Mouse (Mus musculus) NIH3T3 (cell line): ENCODE data around the gene Papss2.

Experiments used
- DNase-seq: peaks from one replicate; pipeline ENCODE4 v3.0.0-alpha.2; 2012; ENCODE audit warnings: low read depth

Papss2 gene

DNA sequence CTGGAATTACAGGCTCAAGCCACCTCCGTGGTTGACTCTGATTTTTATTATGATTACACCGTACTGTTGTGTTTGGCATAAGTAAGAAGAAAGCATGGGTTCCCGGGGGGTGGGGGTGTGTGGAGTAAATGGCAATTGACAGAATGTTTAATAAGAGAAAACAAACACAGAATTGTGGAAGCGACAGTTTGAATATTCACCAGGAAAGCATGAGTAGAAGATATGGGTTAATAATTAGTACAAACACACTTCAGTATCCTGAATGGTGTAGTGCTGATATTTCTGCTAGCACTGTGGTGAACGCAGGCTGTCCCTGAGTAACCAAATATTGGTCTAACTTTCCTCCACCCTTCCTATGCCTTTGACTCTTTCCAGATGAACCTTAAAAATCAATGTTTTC is 3.8 kb downstream of the Papss2 start:
- DNase-seq, result no peak

DNA sequence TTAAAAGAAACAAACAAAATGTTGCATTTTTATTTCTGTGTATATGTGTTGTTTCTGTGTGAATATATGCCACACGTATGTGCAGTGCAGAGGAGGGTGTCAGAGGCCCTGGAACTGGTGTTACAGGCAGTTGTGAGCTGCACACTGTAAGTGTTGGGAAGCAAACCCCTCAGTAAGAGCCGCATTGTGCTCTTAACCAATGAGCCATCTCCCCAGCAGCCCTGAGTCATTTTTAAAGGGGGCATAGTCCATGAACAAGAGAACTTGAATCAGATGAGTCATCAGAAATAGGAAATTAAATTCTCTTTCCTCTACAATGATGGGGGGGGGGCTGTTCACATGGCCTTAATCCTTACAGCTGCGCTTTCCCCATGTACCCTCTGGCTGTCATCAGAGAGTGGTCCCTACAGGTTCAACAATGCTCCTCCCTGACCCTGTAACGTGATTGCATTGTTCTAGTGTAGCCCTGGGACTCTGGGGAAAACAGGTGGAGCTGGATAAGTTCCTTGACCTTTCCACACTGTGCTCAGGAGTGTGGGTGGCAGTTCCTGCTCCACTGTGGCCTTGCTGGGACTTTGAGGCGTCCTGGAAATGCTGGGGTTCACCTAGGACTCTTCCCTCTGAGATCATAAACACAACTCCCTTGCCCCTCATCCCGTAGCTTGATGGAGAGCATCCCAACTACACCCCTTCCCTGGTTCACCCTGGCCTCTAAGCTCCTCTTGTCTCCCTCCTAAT is 5.6 kb downstream of the Papss2 start:
- DNase-seq, result peak; percentile 34

DNA sequence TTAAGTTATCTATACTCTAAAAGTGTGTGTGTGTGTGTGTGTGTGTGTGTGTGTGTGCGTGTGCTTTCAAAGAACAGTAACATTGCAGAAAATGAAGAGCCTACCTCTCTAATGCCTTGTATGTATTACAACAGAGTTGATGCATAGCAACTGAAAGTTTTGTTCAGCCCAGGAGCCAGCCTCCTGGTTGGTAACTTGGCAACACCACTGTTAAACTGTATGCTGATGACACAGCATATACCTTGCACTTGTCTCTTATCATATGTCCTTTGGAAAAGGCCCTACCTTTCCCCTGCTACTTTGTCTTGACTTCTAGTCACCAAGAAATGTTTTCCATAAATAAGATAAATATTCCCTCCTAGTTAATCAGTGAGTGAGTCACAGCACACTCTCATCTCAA is 7.9 kb downstream of the Papss2 start:
- no peak for DNase-seq

DNA sequence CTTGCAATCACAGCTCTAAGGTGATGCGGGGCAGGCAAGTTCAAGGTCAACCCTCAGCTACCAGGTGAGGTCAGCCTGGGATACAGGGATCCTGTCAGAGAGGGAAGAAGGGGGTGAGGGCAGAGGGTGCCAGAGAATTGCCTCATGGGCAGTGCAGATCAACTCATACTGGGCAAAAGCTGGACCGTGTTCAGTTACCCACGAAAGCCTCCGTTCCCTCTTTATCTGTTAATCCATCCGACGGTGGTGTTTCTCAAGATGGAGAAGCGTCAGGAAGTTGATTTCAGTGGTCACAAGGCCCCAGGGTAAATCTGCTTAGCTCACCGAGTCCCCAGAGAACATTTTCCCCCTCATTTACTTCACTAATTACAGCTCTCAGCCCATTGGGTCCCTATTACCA is 8.5 kb downstream of the Papss2 start:
- DNase-seq, result no peak

DNA sequence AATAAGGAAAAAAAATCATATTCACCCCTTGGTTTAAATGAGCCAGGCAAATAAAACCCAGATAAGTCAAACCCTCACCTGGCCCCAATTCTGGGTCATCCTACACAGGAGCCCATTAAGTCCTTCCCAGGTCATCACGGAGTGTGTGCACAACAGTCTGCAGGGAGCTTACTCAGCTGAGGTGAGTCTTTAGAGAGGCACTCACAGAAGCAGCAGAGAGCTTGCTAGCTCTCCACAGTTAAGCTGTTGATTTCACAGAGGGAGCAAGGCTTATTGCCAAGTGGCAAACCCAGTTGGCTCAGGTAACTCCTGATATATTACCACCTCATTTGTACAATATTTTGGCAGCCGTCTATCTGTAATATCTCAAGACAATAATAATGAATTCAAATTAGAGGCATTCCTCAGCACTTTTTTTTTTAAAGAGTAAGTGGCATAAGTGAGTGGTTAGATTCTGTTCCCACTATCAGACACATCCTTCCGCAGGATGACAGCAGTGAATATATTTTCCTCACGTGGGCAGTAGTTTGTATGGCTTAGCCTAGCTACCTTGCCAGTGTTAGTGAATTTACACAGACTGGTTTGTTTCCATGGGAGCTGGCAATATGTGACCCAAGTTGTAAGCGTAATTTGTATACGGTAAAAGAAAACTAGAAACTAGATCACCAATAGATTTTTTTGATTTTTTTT is 9.1 kb downstream of the Papss2 start:
- no peak for DNase-seq

DNA sequence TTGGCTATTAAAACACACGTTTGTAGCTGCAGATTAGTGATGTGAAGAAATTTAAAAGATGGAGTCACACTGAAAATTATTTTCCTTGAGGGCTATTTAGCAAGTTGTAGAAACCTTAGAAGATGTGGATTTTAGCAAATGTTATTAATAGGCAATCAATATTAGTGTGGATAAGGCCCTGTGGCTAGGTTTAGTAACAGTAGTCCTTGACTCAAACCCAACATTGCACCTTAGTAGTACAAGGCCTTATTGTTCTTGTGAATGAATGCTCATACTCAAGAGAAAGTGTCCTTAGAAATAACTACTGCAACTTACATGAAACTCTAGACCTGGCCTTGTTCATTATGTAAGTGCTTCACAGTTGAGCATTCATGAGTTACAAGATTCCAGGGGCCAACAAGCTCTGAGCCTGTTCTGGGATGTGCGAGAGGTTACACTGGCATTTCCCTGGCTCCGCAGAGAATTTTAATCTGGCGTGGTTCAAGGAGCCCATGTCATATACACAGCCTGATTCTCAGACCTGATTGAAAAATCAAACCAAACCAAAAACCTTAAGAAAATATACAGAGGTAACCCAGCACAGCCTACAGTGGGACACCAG is 10.7 kb downstream of the Papss2 start:
- DNase-seq, result no peak

DNA sequence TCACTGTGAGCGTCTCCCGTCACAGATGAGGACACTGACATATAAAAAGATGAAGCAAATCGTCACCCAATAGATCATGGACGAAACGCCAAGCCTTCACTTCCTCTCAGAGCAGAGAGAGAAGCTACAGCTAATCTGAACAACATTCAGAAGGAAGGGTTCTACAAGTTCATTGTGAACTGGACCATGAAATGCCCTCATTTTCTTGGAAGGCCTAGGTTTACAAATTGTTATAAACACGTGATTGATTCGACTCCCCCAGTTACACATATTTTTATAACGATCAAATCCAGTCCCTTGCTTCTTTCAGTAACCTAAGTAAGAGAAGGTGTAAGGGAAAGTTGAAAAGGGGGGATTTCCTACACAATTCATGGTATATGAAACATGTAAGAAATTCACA is 11.4 kb downstream of the Papss2 start:
- no peak for DNase-seq

DNA sequence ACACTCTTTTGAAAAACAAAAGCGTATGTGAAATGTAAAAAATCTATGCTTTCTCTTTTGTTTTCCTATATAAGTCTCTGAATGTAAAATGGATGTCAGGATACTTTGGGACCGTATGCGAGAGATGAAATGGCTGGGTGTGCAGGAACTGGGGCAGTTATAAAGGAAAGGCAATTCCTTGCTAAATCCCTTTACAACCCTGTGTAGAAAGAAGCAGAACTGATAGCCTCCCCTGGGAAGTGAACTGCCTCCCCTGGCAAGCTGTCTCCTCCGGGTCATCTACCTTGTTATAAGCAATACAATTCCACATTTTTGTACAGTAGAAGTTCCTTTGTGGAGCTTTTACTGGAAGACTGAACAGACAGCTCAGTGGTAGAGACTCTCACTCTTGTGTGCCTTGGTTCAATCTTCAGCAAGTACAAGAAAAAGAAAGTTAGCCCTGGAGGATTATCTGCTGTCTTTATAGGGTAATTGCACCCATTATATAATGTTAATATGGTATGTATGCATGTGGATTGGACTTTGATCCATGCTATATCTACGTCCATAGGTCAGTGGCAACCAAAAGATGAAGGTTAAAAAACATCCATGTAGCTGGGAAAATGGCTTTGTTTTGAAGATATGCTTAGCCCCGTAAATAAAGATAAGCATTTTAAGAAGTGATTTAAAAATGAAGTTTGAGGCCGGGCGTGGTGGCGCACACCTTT is 15.9 kb downstream of the Papss2 start:
- DNase-seq, result no peak

DNA sequence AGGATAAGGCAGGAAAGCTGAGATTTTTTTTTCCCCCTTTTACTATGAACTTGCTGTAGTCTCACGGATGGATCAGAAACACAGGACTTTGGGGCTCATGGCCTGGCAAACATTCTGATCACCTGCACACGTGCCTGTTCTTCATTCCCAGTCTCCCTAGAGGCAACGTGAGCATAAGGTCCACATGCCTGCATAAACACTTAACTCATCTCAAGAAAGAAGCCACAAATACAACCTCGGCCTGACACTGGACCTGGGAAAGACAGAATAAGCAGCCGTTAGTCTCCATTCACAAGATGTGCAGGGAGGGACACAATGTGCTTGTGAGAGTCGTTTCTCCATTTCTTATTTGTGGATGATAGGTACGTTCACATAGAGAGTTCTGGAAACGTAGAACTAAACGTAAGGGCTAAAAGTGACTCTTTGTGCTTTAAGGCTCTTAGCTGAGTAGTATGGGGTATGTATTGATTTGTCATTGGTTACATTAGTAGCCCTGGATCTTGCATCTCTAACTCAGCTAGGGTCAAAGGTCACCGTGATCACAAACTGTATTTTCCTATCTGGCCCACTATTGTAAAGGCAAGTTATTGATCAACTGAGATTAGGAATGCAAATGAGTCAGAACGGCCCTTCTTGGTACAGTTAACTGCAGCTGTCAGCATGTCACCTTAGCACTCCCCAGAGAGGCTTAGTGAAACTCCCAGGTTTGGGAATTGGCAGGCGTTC is 18.6 kb downstream of the Papss2 start:
- DNase-seq, result no peak

DNA sequence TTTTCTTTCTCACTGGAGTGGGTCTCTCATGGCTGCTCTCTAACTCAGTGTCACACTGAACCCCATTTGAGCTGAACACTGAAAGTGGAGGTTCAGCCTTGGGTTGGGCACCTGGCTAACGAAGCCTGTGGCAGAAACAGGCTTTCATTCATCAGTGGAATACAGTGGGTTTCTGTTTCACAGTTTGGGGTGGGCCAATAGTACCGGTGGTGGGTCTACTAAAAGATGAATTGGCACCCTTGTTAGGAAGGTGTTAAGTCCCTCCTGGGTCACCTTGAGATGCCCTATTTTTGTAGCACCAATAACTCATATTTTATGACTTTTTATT is 19.1 kb downstream of the Papss2 start:
- no peak for DNase-seq

DNA sequence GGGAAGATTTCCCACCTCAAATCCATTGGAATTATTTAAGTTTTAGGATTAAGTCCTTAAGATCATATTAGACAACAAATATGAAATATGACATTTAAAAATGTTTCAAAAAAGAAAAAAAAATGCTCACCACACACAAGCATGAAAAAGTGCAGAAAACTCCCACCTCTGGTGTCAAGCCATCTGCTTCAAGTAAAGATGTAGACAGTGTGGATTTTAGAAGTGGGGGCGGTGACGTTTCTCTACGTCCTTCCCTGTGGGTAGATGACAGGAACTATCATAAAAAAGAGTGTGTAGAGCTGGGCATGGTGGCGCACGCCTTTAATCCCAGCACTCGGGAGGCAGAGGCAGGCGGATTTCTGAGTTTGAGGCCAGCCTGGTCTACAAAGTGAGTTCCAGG is 21.1 kb downstream of the Papss2 start:
- DNase-seq, result no peak

DNA sequence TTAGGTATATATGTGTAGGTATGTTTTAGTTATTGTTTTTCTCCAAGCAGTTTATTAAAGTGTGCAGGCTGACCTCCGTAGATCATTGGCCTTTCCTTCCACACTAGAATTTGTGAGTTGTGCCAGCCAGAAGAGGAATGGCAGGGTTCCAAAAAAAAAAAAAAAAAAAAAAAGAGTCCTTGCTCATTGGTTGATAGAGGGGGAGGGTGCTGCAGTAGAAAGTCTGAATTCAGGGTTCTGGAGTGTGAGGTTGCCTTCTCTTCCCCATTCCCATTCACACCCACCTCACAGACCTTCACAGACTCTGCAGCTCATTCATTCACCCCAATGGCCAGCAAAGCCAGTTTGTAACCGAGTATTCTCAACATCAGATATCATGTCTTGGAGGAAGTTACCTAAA is 24.1 kb downstream of the Papss2 start:
- no peak for DNase-seq

DNA sequence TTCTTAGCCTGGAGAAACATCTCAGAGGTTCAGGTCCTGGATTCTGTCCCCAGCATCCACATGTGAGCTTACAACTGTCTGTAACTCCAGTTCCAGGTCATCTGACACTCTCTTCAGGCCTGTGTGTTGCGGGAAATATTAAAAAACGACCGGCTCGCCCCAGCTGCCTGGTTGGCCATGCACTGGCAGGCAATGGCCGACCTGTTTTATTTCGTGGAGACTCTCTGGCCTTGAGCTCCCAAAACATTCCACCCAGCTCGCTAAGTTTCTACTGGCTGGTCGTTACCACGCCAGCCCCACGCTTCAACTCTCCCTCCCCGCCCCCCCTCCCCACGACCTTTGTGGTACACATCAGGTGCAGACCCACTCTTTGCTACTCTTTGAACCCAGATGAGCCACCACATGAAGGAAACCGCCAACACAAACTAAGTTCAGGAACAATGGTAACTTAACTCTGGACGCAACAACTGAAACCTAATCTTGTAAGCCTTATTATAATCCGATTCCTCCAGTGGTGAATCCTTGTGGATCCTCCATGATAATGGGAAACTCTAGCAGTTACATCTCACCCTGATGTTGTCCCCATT is 25.4 kb downstream of the Papss2 start:
- DNase-seq, result no peak

DNA sequence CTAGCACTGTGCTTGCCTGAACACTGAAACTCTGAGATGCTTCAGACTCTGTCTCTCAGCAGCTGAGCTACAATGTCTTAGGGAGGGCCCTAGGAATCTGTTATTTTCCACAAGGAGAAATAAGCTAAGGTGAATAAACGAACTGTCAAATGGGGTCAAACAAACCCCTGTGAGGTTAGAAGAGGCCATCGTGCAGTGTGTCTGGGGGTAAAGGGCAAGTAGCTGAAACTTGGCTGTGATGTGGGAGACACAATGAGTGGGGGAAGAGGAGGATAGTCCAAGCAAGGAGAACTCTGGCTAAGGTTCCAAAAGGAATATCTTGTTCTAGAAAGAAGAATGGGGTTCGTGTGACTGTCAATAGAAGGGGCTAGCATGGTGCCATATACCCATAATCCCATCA is 26.6 kb downstream of the Papss2 start:
- no peak for DNase-seq

DNA sequence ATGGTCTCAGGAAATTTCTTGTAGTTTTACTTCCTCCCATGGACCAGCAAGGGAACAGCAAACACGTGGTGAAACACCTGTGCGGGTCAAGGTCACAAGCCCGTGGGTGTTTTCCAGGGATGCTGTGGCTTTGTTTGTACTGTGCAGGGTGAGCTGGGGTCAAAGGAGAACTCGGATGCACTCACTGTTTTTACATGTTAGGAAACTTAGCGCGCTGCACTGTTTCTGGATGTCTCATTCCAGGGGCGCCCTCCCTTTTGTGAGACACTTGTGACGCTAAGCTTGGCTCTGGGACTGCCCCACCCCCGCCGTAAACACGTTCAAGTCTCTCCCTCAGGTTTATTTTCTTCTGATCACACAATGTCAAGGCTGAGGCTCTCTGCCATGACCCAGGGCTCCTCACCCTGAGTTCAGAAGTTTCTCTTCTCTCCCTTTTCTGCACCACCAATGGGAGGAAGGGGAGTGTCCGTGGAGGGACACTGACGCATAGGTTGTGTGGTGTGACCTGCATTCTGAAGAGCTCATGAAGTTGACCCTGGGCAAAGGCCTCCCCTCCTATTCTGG is 31.3 kb downstream of the Papss2 start:
- DNase-seq, result no peak

DNA sequence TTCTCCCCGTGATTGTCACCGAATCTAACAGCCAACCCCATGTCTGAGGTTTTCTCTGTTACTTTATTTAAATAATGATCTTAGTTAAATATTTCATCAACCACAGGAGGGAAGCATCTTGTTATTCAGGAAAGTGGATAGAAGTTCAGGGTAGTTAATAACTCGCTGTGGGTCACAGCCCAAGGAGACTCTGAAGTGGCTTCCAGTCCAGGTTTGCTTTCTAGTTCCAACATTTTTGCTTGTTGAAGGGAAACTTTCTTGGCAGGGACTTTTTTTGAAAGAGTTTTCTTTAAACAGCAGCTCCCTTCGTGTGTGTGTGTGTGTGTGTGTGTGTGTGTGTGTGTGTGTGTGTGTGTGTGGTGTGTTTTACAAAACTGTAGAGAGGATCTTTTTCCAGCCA is 32.0 kb downstream of the Papss2 start:
- DNase-seq, result no peak

DNA sequence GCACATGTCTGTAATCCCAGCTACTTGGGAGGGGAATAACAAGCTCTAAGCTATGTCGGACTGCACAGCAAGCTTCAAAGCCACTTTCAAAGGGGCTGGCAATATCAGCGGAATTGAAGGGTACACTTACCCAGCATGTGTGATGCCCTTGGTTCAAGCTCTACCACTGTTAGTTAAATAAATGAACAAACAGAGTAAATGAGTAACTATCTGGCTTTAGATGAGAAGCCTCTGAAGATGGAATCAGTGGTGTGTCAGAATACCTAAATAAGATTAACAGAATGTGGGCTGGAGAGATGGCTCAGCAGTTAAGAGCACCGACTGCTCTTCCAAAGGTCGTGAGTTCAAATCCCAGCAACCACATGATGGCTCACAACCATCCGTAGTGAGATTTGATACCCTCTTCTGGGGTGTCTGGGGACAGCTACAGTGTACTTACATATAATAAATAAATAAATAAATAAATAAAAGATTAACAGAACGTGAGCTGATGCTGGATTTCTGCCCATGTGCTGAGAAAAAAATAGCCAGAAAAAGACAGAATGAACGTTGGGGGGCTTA is 33.1 kb downstream of the Papss2 start:
- no peak for DNase-seq

DNA sequence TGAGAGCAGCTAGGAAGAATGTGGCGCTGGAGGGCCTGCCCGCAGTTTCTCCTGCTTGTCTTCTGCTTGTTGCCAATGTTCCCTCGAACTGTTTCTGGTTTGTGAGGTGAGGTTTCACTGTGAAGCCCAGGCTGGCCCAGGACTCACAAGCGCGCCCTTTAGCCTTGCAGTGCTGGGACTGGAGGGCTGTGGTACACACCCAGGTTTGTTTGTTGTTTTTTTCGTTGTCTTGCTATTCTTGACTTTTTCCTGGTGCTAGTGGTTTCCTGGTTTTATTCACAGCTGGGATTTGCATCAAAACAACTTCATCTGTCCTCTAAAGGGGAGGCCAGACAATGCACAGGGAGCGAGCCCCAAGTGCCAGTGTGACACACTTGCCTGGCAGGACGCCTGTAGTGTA is 39.3 kb downstream of the Papss2 start:
- no peak for DNase-seq

DNA sequence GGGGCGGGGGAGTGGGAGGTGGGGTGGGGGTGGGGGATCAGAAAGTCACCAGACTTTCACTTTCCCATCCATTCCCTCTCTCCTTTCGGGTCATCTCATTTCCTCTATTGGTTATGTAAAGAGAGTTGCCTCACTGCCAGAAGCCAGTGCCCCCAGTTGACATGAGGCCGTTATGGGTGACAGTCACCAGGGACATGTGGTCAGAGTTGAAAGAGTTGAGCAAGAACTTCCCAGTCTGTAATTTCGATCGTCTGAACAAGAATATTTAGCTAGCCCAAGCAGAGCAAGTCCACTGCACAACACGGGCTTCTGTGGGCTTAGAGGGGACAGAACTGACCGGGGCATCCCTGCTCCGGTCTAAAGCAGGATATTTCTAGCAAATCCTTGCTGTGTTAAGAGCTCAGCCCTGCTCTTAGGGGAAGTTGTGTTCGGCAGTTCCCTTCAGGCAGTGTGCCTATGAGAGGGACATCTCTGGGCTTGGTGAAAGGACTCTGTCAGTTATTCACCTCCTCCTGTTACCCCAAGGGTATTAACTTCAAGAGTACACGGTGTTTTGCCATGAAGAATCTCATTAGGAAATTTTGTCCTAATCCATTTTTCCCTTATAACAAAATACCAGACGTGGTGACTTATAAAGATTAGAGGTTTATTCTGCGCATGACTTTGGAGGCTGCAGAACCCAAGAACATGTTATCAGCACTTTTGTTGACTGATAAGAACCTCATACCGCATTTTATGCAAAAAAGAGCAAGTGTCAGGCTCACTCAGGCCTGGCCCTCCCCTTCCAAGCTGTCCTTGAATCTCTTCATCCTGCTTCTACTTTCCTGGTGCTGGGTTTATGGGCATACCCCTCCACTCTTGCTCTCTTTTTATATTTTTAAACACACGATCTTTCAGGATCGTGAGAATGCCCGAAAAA is 42.0 kb downstream of the Papss2 start:
- DNase-seq, result no peak

DNA sequence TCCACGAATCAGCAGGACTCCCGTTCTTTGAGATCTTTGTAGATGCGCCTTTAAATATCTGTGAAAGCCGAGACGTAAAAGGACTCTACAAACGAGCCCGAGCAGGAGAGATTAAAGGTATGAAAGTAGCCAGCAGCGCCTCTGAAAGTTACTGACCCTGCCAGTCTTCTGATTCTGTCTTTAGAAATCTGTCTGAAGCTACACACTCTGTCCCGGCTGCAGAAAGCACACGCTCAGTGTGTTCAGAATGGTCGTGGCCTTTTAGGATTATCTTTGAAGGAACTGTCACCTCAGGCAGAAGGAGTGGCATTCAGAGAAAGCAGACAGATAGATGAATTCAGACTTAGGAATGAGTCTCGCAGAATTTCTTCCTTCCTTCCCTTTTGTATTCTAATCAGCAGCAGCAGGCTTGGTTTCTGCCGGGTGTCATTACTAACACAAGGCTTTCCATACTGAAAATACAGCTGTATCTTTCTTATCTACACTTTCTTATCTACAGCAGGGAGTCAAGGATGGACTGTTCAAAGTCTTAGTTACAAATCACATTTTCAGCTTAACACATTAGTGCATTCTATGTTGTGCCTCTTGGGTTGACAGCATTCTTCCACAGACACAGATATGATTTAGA is 42.8 kb downstream of the Papss2 start:
- DNase-seq, result no peak
